Mouse (Mus musculus) heart, embryonic 15.5 days (tissue): ENCODE results near the gene Farp2. TPM values are rescaled to one million over a fixed set of nuclear protein-coding genes. Genes with fewer than 3 reads are reported as not detected.
"Not testable (repeated sequence)": the region's sequence is repeated elsewhere in the genome, so short reads cannot be mapped to it uniquely, and the experiment has no call there.

Experiments used
- ATAC-seq: fragments of 200-750 bp; cut with Nextera tagmentation; replicated peaks from 2 replicates; pipeline ENCODE4 v1.8.0; 2017; ENCODE audit warnings: low read depth, moderate TSS enrichment; ENCODE audit not compliant: insufficient number of reproducible peaks, insufficient read depth, low FRiP score
- H3K27ac ChIP-seq: fragments of 300-500 bp; sonication (generic); 2 replicates; pipeline ENCODE4 v1.5.1; 2015; ENCODE audit warnings: mild to moderate bottlenecking, inconsistent platforms
- H3K27me3 ChIP-seq: fragments of 300-500 bp; sonication (generic); 2 replicates; pipeline ENCODE4 v1.6.1; 2015; ENCODE audit warnings: inconsistent platforms
- H3K36me3 ChIP-seq: fragments of 300-500 bp; sonication (generic); 2 replicates; pipeline ENCODE4 v1.6.1; 2015; ENCODE audit warnings: mild to moderate bottlenecking, inconsistent platforms
- H3K4me1 ChIP-seq: fragments of 300-500 bp; sonication (generic); replicated peaks from 2 replicates; pipeline ENCODE4 v1.6.1; 2015; ENCODE audit warnings: inconsistent platforms
- H3K4me2 ChIP-seq: fragments of 300-500 bp; sonication (generic); 2 replicates; pipeline ENCODE4 v1.6.1; 2015; ENCODE audit warnings: inconsistent platforms, mild to moderate bottlenecking, moderate library complexity
- H3K4me3 ChIP-seq: fragments of 300-500 bp; sonication (generic); 2 replicates; pipeline ENCODE4 v1.5.1; 2015; ENCODE audit warnings: mild to moderate bottlenecking, inconsistent platforms
- H3K9ac ChIP-seq: fragments of 300-500 bp; sonication (generic); 2 replicates; pipeline ENCODE4 v1.6.1; 2015; ENCODE audit warnings: mild to moderate bottlenecking, inconsistent platforms
- H3K9me3 ChIP-seq: fragments of 300-500 bp; sonication (generic); replicated peaks from 2 replicates; pipeline ENCODE4 v1.6.1; 2016; ENCODE audit warnings: inconsistent platforms
- WGBS: fragments of 180-500 bp; shearing (Covaris S2); methylation state at CpG from one replicate; pipeline ENCODE4 v1.1.7; 2015; ENCODE audit warnings: mixed read lengths; 5-methylcytosine and 5-hydroxymethylcytosine counted together
- polyA plus RNA-seq: library from polyadenylated mRNA; unstranded; fragments of >200 nt; fragmentation: Nextera tagmentation; extraction: Ambion mirVana; gene quantifications from 2 replicates; pipeline ENCODE4 v1.2.1, GENCODE M21; 2015

Gene Farp2
- polyA plus RNA-seq, 1 experiment from 2014 or later, result 4.1 TPM

- WGBS, result 50% methylated on average over 10 of the region's 10 CpGs
- Histone ChIP-seq H3K9ac (no peak overlapping the region), H3K4me1 (peaks cover 7% of the 10 kb centered on the region), H3K27me3 (no peaks in the 10 kb centered on the region), H3K4me2 (no peak overlapping the region), H3K27ac (no peak overlapping the region), H3K9me3 (no peaks in the 10 kb centered on the region), H3K36me3 (peaks cover 44% of the 10 kb centered on the region), H3K4me3 (no peak overlapping the region)
- ATAC-seq, result no peak
Observed at GRCm38 (mm10) chr1:93506944-93507676, 4.8 kb upstream of the Farp2 start.

GRCm38 (mm10) chr1:93508576-93508975 is 3.3 kb upstream of the Farp2 start:
- H3K9ac ChIP-seq, H3K4me2 ChIP-seq, ATAC-seq, H3K27me3 ChIP-seq, H3K4me3 ChIP-seq, H3K9me3 ChIP-seq, H3K27ac ChIP-seq: not testable (repeated sequence)
- Histone ChIP-seq H3K36me3 (peaks cover 33% of the 10 kb centered on the region), H3K4me1 (peaks cover 17% of the 10 kb centered on the region)
- 21% methylated on average over 1 of the region's 1 CpGs for WGBS

GRCm38 (mm10) chr1:93512351-93512690 is 442 bp downstream of the Farp2 start:
- 2% methylated on average over 15 of the region's 15 CpGs for WGBS
- peak overlapping the region; percentile 91 for H3K4me2 ChIP-seq
- peaks cover 6% of the 10 kb centered on the region; the same call in 1 of the 2 replicates for H3K36me3 ChIP-seq
- no peaks in the 10 kb centered on the region for H3K27me3 ChIP-seq
- peak overlapping the region; percentile 82 for H3K27ac ChIP-seq
- peak overlapping the region; percentile 68 for H3K9ac ChIP-seq
- peak overlapping the region; percentile 79 for H3K4me3 ChIP-seq
- peaks cover 19% of the 10 kb centered on the region for H3K4me1 ChIP-seq
- peak; percentile 36 for ATAC-seq
- H3K9me3 ChIP-seq, result no peaks in the 10 kb centered on the region

- Histone ChIP-seq H3K9me3 (no peaks in the 10 kb centered on the region), H3K4me1 (peaks cover 19% of the 10 kb centered on the region), H3K4me3 (no peak overlapping the region), H3K27me3 (no peaks in the 10 kb centered on the region), H3K4me2 (peak overlapping the region; percentile 91; the same call in 1 of the 2 replicates), H3K27ac (no peak overlapping the region), H3K9ac (no peak overlapping the region), H3K36me3 (no peaks in the 10 kb centered on the region)
- WGBS, result 80% methylated on average over 14 of the region's 14 CpGs
- no peak for ATAC-seq
Observed at GRCm38 (mm10) chr1:93513221-93513620, 1.3 kb downstream of the Farp2 start.

GRCm38 (mm10) chr1:93521491-93521890 is 9.6 kb downstream of the Farp2 start:
- 94% methylated on average over 2 of the region's 2 CpGs for WGBS
- no peak for ATAC-seq
- Histone ChIP-seq H3K27me3 (no peaks in the 10 kb centered on the region), H3K4me1 (no peaks in the 10 kb centered on the region), H3K9ac (no peak overlapping the region), H3K4me2 (no peak overlapping the region), H3K27ac (no peak overlapping the region), H3K4me3 (no peak overlapping the region), H3K36me3 (no peaks in the 10 kb centered on the region), H3K9me3 (no peaks in the 10 kb centered on the region)

- H3K36me3 ChIP-seq, result no peaks in the 10 kb centered on the region
- ATAC-seq, result no peak
- no peaks in the 10 kb centered on the region for H3K27me3 ChIP-seq
- no peaks in the 10 kb centered on the region for H3K9me3 ChIP-seq
- WGBS, result 57% methylated on average over 1 of the region's 1 CpGs
- H3K4me3 ChIP-seq, result no peak overlapping the region
- H3K4me1 ChIP-seq, result no peaks in the 10 kb centered on the region
- no peak overlapping the region for H3K27ac ChIP-seq
- no peak overlapping the region for H3K9ac ChIP-seq
- H3K4me2 ChIP-seq, result no peak overlapping the region
Observed at GRCm38 (mm10) chr1:93522325-93522724, 10.4 kb downstream of the Farp2 start.

- WGBS, result 79% methylated on average over 6 of the region's 6 CpGs
- H3K9ac ChIP-seq, result no peak overlapping the region
- H3K4me2 ChIP-seq, result no peak overlapping the region
- H3K27ac ChIP-seq, result no peak overlapping the region
- H3K9me3 ChIP-seq, result no peaks in the 10 kb centered on the region
- H3K4me1 ChIP-seq, result no peaks in the 10 kb centered on the region
- H3K36me3 ChIP-seq, result no peaks in the 10 kb centered on the region
- ATAC-seq, result no peak
- no peak overlapping the region for H3K4me3 ChIP-seq
- no peaks in the 10 kb centered on the region for H3K27me3 ChIP-seq
Observed at GRCm38 (mm10) chr1:93529801-93530200, 17.9 kb downstream of the Farp2 start.

- Histone ChIP-seq H3K27ac (no peak overlapping the region), H3K4me3 (no peak overlapping the region), H3K9ac (no peak overlapping the region), H3K36me3 (no peaks in the 10 kb centered on the region), H3K4me2 (no peak overlapping the region), H3K9me3 (no peaks in the 10 kb centered on the region), H3K4me1 (no peaks in the 10 kb centered on the region), H3K27me3 (no peaks in the 10 kb centered on the region)
- no peak for ATAC-seq
- WGBS, result 86% methylated on average over 6 of the region's 6 CpGs
Observed at GRCm38 (mm10) chr1:93537227-93537626, 25.3 kb downstream of the Farp2 start.

- no peak for ATAC-seq
- WGBS, result 69% methylated on average over 2 of the region's 2 CpGs
- Histone ChIP-seq H3K27me3 (no peaks in the 10 kb centered on the region), H3K9ac (no peak overlapping the region), H3K9me3 (no peaks in the 10 kb centered on the region), H3K4me1 (no peaks in the 10 kb centered on the region), H3K4me2 (no peak overlapping the region), H3K27ac (no peak overlapping the region), H3K36me3 (no peaks in the 10 kb centered on the region), H3K4me3 (no peak overlapping the region)
Observed at GRCm38 (mm10) chr1:93543196-93543595, 31.3 kb downstream of the Farp2 start.

- H3K27me3 ChIP-seq, result no peaks in the 10 kb centered on the region
- H3K4me1 ChIP-seq, result 0 out of 2 replicates have a peak, but pooled peaks cover 4% of the 10 kb centered on the region
- H3K9ac ChIP-seq, result no peak overlapping the region
- H3K4me3 ChIP-seq, result no peak overlapping the region
- WGBS, result 81% methylated on average over 1 of the region's 1 CpGs
- H3K36me3 ChIP-seq, result no peaks in the 10 kb centered on the region
- H3K4me2 ChIP-seq, result no peak overlapping the region
- no peak for ATAC-seq
- H3K27ac ChIP-seq, result no peak overlapping the region
- no peaks in the 10 kb centered on the region for H3K9me3 ChIP-seq
Observed at GRCm38 (mm10) chr1:93547286-93547685, 35.4 kb downstream of the Farp2 start.

- H3K36me3 ChIP-seq, result no peaks in the 10 kb centered on the region
- no peaks in the 10 kb centered on the region for H3K9me3 ChIP-seq
- H3K4me3 ChIP-seq, result no peak overlapping the region
- no peak for ATAC-seq
- no peaks in the 10 kb centered on the region for H3K27me3 ChIP-seq
- H3K4me1 ChIP-seq, result 0 out of 2 replicates have a peak, but pooled peaks cover 4% of the 10 kb centered on the region
- no peak overlapping the region for H3K27ac ChIP-seq
- no peak overlapping the region for H3K4me2 ChIP-seq
- no peak overlapping the region for H3K9ac ChIP-seq
- WGBS, result 67% methylated on average over 5 of the region's 5 CpGs
Observed at GRCm38 (mm10) chr1:93551427-93551826, 39.5 kb downstream of the Farp2 start.

- 83% methylated on average over 7 of the region's 7 CpGs for WGBS
- Histone ChIP-seq H3K27ac (no peak overlapping the region), H3K36me3 (no peaks in the 10 kb centered on the region), H3K4me1 (no peaks in the 10 kb centered on the region), H3K9me3 (no peaks in the 10 kb centered on the region), H3K4me2 (no peak overlapping the region), H3K27me3 (no peaks in the 10 kb centered on the region), H3K4me3 (no peak overlapping the region), H3K9ac (no peak overlapping the region)
- ATAC-seq, result no peak
Observed at GRCm38 (mm10) chr1:93563224-93563623, 51.3 kb downstream of the Farp2 start.
